Mouse (Mus musculus) olfactory bulb, adult 2 months (tissue): ENCODE measurements around the gene Dcxr.

Source experiments
- CTCF ChIP-seq: fragments of 200-500 bp; IDR thresholded peaks from 2 replicates; pipeline ENCODE4 v1.5.1; 2012; ENCODE audit warnings: low read depth, mild to moderate bottlenecking, low read length, moderate library complexity; ENCODE audit not compliant: insufficient read depth
- POLR2A ChIP-seq: fragments of 200-500 bp; IDR thresholded peaks from 2 replicates; pipeline ENCODE4 v1.6.1; 2012; ENCODE audit warnings: mild to moderate bottlenecking, low read depth, low read length, moderate library complexity; ENCODE audit not compliant: insufficient read depth

GRCm38 (mm10) chr11:120703696-120704454 lies 23.2 kb downstream of the Dcxr start:
- TF ChIP-seq CTCF (no peak), POLR2A (no peak)
